Mouse (Mus musculus) ovary, postnatal 10 days (tissue): ENCODE data around the gene Setd3.

Experiments
- DNase-seq: peaks from one replicate; pipeline ENCODE4 v3.0.0; 2022; ENCODE audit warnings: low spot score

The Setd3 gene

GRCm38 (mm10) chr12:108070685-108071662 is 108.1 kb downstream of the Setd3 start:
- DNase-seq: no peak

GRCm38 (mm10) chr12:108069504-108069903 is 109.6 kb downstream of the Setd3 start:
- no peak for DNase-seq

DNA sequence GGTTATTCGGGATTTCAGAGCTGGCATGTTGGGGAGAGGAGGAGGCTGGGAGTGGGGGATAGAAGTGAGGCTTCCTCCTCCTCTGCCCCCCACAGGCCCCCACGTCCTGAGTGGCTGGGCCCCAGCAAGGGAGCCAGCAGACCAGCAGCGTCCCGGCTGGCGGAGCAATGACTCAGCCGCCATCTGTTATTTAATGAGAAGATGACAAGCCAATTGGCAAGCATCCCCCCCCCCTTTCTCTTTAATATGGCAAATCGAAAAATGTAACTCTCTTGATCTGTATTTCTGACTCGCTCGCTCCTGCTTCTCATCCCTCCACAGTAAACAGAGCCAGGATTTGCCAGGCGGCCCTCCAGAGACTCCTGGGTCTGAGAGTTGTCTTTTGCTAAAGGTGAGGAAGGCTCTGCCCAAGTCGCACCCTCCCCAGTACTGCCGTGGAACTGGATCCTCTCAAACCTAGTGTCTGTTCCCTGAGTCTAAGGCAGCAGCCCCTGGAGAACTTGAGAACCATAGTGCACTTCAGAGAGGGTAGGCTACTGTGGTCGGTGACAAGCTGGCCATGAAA is 111.2 kb downstream of the Setd3 start:
- DNase-seq: no peak

DNA sequence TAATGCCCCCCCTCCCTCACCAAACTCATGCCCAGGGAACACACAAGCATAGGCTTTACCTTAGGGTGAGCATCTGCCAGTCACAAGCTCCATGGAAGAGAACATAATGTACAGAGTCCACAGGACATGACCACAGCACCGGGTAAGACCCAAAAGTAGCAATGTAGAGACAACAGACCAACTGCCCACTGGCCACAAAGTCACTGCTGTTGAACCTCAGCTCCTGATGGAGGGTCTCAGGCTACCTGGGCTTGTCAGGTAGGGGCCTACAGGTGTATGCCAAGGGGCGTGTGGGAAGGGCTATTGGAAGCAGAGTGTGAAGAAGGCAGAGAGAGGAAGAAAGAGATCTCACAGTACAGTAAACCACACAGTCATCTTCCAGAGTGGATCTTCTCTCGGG is 111.9 kb downstream of the Setd3 start:
- no peak for DNase-seq

- no peak for DNase-seq
Observed at GRCm38 (mm10) chr12:108064396-108064998, 114.6 kb downstream of the Setd3 start.

DNA sequence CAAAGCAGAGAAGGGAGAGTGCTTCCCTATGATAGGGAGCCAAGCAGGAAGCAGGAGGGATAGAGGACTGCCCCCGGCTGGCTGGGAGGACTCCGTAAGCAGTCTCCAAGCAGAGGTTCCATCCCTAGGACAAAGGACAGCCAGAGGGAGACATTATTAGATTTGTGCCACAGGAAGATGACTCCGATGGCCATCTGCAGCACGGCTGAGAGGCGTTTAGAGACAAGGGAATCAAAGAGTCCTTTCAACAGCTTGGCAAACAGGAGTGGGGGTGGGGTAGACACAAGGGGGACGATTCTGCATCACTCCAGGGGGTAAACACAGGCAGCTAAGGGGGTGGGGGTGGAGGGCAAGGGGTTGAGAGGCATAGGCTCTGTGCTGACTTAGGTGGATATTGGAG is 115.1 kb downstream of the Setd3 start:
- DNase-seq: no peak

GRCm38 (mm10) chr12:108062137-108062536 is 117.0 kb downstream of the Setd3 start:
- DNase-seq: no peak

DNA sequence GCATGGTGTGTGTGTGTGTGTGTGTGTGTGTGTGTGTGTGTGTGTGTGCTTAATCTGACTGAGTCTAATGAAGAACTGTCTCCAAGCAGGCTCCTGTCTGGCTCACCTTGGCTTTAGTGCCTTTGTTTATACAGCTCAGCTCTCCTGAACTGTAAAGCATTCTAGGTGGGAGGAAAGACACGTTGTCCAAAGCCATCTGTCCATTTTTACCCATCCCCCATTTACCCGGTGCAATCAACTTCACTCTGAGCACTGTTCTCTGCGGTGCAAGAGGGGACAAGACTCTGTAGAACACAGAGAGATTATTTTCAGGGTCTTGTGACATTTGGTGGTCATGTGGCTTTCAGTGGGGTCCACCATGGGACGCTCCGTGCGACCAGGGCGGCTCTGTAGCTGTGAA is 117.5 kb downstream of the Setd3 start:
- DNase-seq: no peak
